Mouse (Mus musculus): Measurements from ENCODE around the gene Narf. TPM values are rescaled to one million over a fixed set of nuclear protein-coding genes. Genes with fewer than 3 reads are reported as not detected.

Narf gene
- polyA plus RNA-seq, 1 experiment from 2014 or later, result 93.1 TPM

- peak overlapping the region; percentile 99 for H3K9ac ChIP-seq (ENCODE audit: low read depth, low read length)
- peaks cover 5% of the 10 kb centered on the region for H3K36me3 ChIP-seq (ENCODE audit: control insufficient read depth, insufficient read depth, low read length)
- under 1% methylated on average over 48 of the region's 60 CpGs for WGBS
- H3K9me3 ChIP-seq (replicated peaks; ENCODE audit: control insufficient read depth, low read length, poor library complexity, severe bottlenecking), result no peaks in the 10 kb centered on the region
- H3K27me3 ChIP-seq (ENCODE audit: control insufficient read depth, insufficient read depth, low read depth, low read length), result no peaks in the 10 kb centered on the region
- H3K4me1 ChIP-seq (ENCODE audit: control insufficient read depth, insufficient read depth, low read length), result peaks cover 26% of the 10 kb centered on the region
- peak overlapping the region; percentile 99 for H3K4me2 ChIP-seq (ENCODE audit: low read length)
- peak; percentile 21 for ATAC-seq
- peak overlapping the region; percentile 99 for H3K4me3 ChIP-seq (ENCODE audit: low read depth, low read length)
- H3K27ac ChIP-seq (ENCODE audit: low read length), result peak overlapping the region; percentile 98
Measured at GRCm38 (mm10) chr11:121260211-121260906, 23.3 kb downstream of the Narf start.

GRCm38 (mm10) chr11:121261074-121261473, 24.0 kb downstream of the Narf start:
- 48% methylated on average over 2 of the region's 2 CpGs for WGBS
- peak overlapping the region; percentile 99 for H3K4me2 ChIP-seq (ENCODE audit: low read length)
- ATAC-seq, result no peak
- peaks cover 26% of the 10 kb centered on the region for H3K4me1 ChIP-seq (ENCODE audit: control insufficient read depth, insufficient read depth, low read length)
- no peak overlapping the region for H3K27ac ChIP-seq (ENCODE audit: low read length)
- peak overlapping the region; percentile 99 for H3K9ac ChIP-seq (ENCODE audit: low read depth, low read length)
- peak overlapping the region; percentile 99 for H3K4me3 ChIP-seq (ENCODE audit: low read depth, low read length)
- H3K9me3 ChIP-seq (replicated peaks; ENCODE audit: control insufficient read depth, low read length, poor library complexity, severe bottlenecking), result no peaks in the 10 kb centered on the region
- H3K36me3 ChIP-seq (ENCODE audit: control insufficient read depth, insufficient read depth, low read length), result peaks cover 2% of the 10 kb centered on the region; the same call in 1 of the 2 replicates
- no peaks in the 10 kb centered on the region for H3K27me3 ChIP-seq (ENCODE audit: control insufficient read depth, insufficient read depth, low read depth, low read length)

GRCm38 (mm10) chr11:121277516-121277915, 40.5 kb downstream of the Narf start:
- H3K27ac ChIP-seq (ENCODE audit: low read length), result no peak overlapping the region
- no peaks in the 10 kb centered on the region for H3K27me3 ChIP-seq (ENCODE audit: control insufficient read depth, insufficient read depth, low read depth, low read length)
- H3K4me2 ChIP-seq (ENCODE audit: low read length), result no peak overlapping the region
- H3K4me1 ChIP-seq (ENCODE audit: control insufficient read depth, insufficient read depth, low read length), result peaks cover 8% of the 10 kb centered on the region; the same call in 1 of the 2 replicates
- no peaks in the 10 kb centered on the region for H3K36me3 ChIP-seq (ENCODE audit: control insufficient read depth, insufficient read depth, low read length)
- no peak for ATAC-seq
- no peak overlapping the region for H3K9ac ChIP-seq (ENCODE audit: low read depth, low read length)
- no peak overlapping the region for H3K4me3 ChIP-seq (ENCODE audit: low read depth, low read length)
- no peaks in the 10 kb centered on the region for H3K9me3 ChIP-seq (replicated peaks; ENCODE audit: control insufficient read depth, low read length, poor library complexity, severe bottlenecking)
- WGBS, result 95% methylated on average over 8 of the region's 8 CpGs

- H3K36me3 ChIP-seq (ENCODE audit: control insufficient read depth, insufficient read depth, low read length), result no peaks in the 10 kb centered on the region
- ATAC-seq, result no peak
- 84% methylated on average over 3 of the region's 3 CpGs for WGBS
- no peaks in the 10 kb centered on the region for H3K9me3 ChIP-seq (replicated peaks; ENCODE audit: control insufficient read depth, low read length, poor library complexity, severe bottlenecking)
- H3K27ac ChIP-seq (ENCODE audit: low read length), result no peak overlapping the region
- H3K9ac ChIP-seq (ENCODE audit: low read depth, low read length), result no peak overlapping the region
- no peak overlapping the region for H3K4me2 ChIP-seq (ENCODE audit: low read length)
- no peaks in the 10 kb centered on the region for H3K27me3 ChIP-seq (ENCODE audit: control insufficient read depth, insufficient read depth, low read depth, low read length)
- H3K4me3 ChIP-seq (ENCODE audit: low read depth, low read length), result no peak overlapping the region
- H3K4me1 ChIP-seq (ENCODE audit: control insufficient read depth, insufficient read depth, low read length), result peaks cover 12% of the 10 kb centered on the region
Measured at GRCm38 (mm10) chr11:121278011-121278410, 41.0 kb downstream of the Narf start.

GRCm38 (mm10) chr11:121282911-121283310, 45.9 kb downstream of the Narf start:
- Histone ChIP-seq H3K9ac (ENCODE audit: low read depth, low read length) (no peak overlapping the region), H3K36me3 (ENCODE audit: control insufficient read depth, insufficient read depth, low read length) (peaks cover 13% of the 10 kb centered on the region), H3K4me2 (ENCODE audit: low read length) (no peak overlapping the region), H3K27me3 (ENCODE audit: control insufficient read depth, insufficient read depth, low read depth, low read length) (no peaks in the 10 kb centered on the region), H3K27ac (ENCODE audit: low read length) (no peak overlapping the region), H3K9me3 (replicated peaks; ENCODE audit: control insufficient read depth, low read length, poor library complexity, severe bottlenecking) (no peaks in the 10 kb centered on the region), H3K4me3 (ENCODE audit: low read depth, low read length) (no peak overlapping the region), H3K4me1 (ENCODE audit: control insufficient read depth, insufficient read depth, low read length) (peaks cover 13% of the 10 kb centered on the region)
- 80% methylated on average over 6 of the region's 6 CpGs for WGBS
- no peak for ATAC-seq

- Histone ChIP-seq H3K36me3 (ENCODE audit: control insufficient read depth, insufficient read depth, low read length) (peaks cover 40% of the 10 kb centered on the region), H3K9ac (ENCODE audit: low read depth, low read length) (no peak overlapping the region), H3K4me2 (ENCODE audit: low read length) (no peak overlapping the region), H3K4me1 (ENCODE audit: control insufficient read depth, insufficient read depth, low read length) (no peaks in the 10 kb centered on the region), H3K4me3 (ENCODE audit: low read depth, low read length) (no peak overlapping the region), H3K27ac (ENCODE audit: low read length) (no peak overlapping the region), H3K9me3 (replicated peaks; ENCODE audit: control insufficient read depth, low read length, poor library complexity, severe bottlenecking) (no peaks in the 10 kb centered on the region), H3K27me3 (ENCODE audit: control insufficient read depth, insufficient read depth, low read depth, low read length) (no peaks in the 10 kb centered on the region)
- WGBS, result 92% methylated on average over 3 of the region's 3 CpGs
- no peak for ATAC-seq
Measured at GRCm38 (mm10) chr11:121289859-121290258, 52.8 kb downstream of the Narf start.

GRCm38 (mm10) chr11:121294771-121295170, 57.7 kb downstream of the Narf start:
- no peak for ATAC-seq
- H3K9ac ChIP-seq (ENCODE audit: low read depth, low read length), result no peak overlapping the region
- no peak overlapping the region for H3K27ac ChIP-seq (ENCODE audit: low read length)
- peaks cover 20% of the 10 kb centered on the region for H3K36me3 ChIP-seq (ENCODE audit: control insufficient read depth, insufficient read depth, low read length)
- WGBS, result 93% methylated on average over 5 of the region's 5 CpGs
- H3K4me3 ChIP-seq (ENCODE audit: low read depth, low read length), result no peak overlapping the region
- no peak overlapping the region for H3K4me2 ChIP-seq (ENCODE audit: low read length)
- H3K9me3 ChIP-seq (replicated peaks; ENCODE audit: control insufficient read depth, low read length, poor library complexity, severe bottlenecking), result no peaks in the 10 kb centered on the region
- H3K4me1 ChIP-seq (ENCODE audit: control insufficient read depth, insufficient read depth, low read length), result no peaks in the 10 kb centered on the region
- no peaks in the 10 kb centered on the region for H3K27me3 ChIP-seq (ENCODE audit: control insufficient read depth, insufficient read depth, low read depth, low read length)

- H3K27ac ChIP-seq (ENCODE audit: low read length), result no peak overlapping the region
- H3K36me3 ChIP-seq (ENCODE audit: control insufficient read depth, insufficient read depth, low read length), result peaks cover 15% of the 10 kb centered on the region
- H3K9ac ChIP-seq (ENCODE audit: low read depth, low read length), result no peak overlapping the region
- H3K4me1 ChIP-seq (ENCODE audit: control insufficient read depth, insufficient read depth, low read length), result no peaks in the 10 kb centered on the region
- no peaks in the 10 kb centered on the region for H3K9me3 ChIP-seq (replicated peaks; ENCODE audit: control insufficient read depth, low read length, poor library complexity, severe bottlenecking)
- H3K27me3 ChIP-seq (ENCODE audit: control insufficient read depth, insufficient read depth, low read depth, low read length), result no peaks in the 10 kb centered on the region
- no peak for ATAC-seq
- WGBS, result 95% methylated on average over 8 of the region's 8 CpGs
- H3K4me3 ChIP-seq (ENCODE audit: low read depth, low read length), result no peak overlapping the region
- H3K4me2 ChIP-seq (ENCODE audit: low read length), result no peak overlapping the region
Measured at GRCm38 (mm10) chr11:121298493-121298892, 61.4 kb downstream of the Narf start.

GRCm38 (mm10) chr11:121300265-121300664, 63.2 kb downstream of the Narf start:
- H3K27ac ChIP-seq (ENCODE audit: low read length), result no peak overlapping the region
- peaks cover 15% of the 10 kb centered on the region for H3K36me3 ChIP-seq (ENCODE audit: control insufficient read depth, insufficient read depth, low read length)
- H3K9ac ChIP-seq (ENCODE audit: low read depth, low read length), result no peak overlapping the region
- H3K9me3 ChIP-seq (replicated peaks; ENCODE audit: control insufficient read depth, low read length, poor library complexity, severe bottlenecking), result no peaks in the 10 kb centered on the region
- H3K4me1 ChIP-seq (ENCODE audit: control insufficient read depth, insufficient read depth, low read length), result no peaks in the 10 kb centered on the region
- H3K4me2 ChIP-seq (ENCODE audit: low read length), result no peak overlapping the region
- no peak overlapping the region for H3K4me3 ChIP-seq (ENCODE audit: low read depth, low read length)
- no peaks in the 10 kb centered on the region for H3K27me3 ChIP-seq (ENCODE audit: control insufficient read depth, insufficient read depth, low read depth, low read length)
- ATAC-seq, result no peak
- WGBS, result 95% methylated on average over 9 of the region's 9 CpGs
